Mouse (Mus musculus): ENCODE data around the gene Wipf2.

Wipf2 gene

DNA sequence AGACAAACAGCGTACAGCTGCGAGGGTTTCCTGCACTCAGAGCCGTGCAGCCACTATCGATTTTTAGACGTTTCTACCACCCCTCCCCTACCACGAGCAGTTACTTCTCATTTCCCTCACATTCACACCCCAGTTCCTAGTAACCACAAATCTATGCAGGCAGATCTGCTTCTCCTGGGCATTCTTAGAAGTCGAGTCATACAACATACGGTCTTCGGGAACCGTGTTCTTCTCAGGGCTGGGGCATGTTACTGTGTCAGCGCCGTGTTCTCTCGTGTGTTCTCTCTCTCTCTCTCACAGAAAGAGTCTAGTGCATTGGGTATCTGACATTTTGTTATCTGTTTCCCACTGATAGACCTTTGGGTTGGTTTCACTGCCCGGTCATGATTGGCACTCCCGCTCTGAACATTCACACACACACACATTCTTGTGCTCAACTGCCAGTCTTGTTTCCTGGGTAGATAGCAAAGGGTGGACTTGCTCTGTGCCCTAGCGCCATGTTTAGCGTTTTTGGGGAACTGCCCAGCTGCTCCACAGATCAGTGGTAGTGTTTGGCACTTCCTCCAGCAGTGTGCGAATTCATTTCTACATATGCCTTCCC lies 84.6 kb downstream of the Wipf2 start:
- DNase-seq = no peak

DNA sequence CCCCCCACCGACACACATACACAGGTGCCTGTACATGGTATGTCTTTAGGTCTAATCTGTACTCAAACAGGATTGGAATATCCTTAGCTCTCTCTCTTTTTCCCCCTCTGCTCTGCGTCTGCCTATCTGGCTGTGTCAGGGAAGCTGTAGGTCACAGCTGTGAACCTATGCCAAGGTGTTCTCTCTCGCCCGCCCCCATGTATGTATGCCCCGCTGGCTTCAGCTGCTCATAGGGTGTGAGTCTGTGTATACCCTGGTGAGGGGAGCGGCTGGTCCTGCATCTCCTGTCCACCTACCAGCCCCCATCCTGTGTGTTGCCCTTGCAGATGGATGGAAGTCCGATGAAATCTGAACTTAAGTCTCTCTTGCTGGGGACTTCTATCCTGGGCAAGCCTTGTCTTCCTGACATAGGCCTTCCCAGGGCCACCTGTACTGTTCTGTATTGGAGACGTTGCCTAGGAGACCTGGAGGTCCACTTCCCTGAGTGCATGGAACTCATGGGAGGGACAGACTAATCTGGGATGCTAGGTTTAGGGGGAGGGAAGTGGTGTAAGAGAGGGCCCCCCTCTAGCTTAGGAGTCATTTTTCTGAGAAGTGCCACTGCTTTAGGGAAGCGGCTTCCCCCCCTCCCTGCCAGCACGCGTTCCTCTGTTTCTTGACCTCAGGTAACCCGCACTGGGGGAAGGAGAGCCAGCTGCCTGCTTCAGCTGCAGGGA lies 86.0 kb downstream of the Wipf2 start:
- no peak for DNase-seq

DNA sequence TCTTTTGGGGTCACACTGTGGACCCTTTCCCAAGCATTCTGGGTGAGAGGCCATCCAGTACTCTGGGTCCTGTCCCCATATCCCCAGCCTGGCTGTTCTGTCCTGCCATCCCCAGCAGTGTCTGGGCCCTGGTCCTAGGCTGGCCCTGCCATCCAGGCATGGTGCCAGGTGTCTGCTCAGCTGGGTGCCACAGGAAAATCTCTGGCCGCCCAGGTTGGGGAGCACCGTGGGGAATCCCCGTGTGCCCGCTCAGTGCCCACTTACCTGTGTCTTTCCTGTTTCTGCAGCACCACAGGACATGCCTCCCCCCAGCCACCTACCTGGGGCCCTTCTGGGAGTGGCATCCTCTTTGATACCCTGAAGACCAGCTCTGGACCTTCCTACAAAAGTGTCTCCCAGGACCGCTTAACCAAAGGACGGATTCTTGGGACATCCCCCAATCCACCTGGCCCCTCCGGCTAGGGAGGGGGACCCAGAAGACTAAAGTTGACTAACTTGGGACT lies 86.6 kb downstream of the Wipf2 start:
- peak; percentile 81 for DNase-seq

DNA sequence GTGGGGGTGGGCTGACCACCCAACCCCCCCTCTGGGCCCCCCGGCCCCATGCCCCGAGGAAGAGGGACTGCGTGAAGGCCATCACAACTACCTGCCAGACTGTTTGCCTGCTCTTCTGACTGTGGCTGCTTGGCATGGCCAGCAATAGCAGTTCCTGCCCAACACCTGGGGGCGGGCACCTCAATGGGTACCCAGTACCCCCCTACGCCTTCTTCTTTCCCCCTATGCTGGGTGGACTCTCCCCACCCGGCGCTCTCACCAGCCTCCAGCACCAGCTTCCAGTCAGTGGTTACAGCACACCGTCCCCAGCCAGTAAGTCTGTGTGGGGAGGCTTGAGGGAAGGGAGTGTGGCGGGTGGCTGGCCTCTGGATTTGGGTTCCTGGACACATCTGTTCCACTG lies 87.0 kb downstream of the Wipf2 start:
- DNase-seq = no peak

DNA sequence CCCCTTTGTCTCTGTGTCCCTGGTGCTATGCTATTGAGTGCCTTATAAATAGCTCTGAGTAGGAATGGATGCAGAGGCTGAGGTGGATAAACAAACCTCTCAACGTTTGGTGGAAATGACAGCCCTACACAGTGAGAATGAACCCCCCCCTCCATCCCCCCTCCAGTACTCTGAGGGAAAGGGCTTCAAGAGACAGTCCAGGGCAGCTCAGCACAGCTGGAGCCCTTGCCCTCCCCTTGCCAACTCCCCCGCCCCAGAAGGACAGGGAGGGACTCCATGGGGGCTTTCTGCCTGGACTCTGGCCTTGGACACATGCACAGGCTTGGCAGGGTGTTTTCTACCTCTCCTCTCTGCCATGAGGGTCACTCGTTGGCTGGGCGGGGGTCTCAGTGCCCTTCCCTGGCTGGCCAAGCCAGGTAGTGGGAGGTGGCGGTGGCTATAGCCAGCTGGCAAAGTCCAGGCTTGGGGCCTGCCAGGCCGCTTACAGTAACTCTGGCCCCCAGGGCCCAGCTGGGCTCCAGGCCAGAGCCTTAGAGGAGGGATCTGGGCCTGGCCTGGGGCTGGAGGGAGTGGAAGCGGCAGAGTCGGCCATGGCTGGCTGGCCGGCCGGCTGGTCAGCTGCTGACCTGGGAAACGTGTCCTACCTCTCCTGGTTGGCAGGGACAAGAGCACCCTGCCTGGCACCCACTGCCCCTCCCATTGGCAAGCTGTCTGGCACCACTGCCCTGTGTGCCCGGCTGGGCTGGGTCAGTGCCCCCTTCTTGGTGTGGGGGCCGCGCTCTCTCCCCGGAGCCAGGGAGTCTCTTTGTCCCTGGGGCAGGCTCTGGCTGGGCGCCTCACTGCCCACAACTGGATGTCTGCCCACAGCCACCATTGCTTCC lies 87.8 kb downstream of the Wipf2 start:
- peak; percentile 97 for DNase-seq

DNA sequence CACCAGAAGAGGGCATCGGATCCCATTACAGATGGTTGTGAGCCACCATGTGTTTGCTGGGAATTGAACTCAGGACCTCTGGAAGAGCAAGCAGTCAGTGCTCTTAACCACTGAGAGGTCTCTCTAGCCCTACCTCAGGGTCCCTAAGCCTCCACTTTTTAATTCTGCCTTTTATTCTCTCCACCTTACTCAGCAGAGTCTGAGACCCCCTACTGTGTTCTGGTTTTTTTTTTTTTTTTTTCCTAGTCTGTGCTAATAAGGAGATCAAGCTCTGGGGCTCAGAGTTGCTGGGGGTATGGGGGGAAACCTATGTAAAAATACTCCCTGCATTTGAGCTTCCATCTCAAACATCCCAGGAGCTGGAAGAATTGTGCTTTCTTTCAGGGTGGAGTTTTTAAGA lies 88.7 kb downstream of the Wipf2 start:
- no peak for DNase-seq

DNA sequence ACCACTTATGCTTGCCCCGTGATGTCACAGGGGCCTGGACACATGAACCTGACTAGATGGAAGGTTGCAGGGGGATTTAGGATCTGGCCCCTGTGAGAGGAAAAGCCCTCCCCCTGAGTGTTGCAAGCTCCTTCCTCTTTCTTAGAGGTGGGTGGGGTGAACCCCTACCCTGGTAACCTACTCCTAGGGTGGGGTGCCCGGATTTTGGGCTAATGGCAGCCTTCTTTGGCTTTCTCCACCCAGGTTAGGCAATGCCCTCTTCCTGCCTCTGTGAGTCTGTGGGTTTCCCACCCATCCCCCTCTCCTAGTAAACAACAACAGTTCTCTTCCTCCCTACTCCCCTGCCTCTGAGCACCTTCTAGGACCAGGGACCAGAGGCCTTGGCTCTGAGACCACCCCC lies 89.3 kb downstream of the Wipf2 start:
- DNase-seq = no peak

DNA sequence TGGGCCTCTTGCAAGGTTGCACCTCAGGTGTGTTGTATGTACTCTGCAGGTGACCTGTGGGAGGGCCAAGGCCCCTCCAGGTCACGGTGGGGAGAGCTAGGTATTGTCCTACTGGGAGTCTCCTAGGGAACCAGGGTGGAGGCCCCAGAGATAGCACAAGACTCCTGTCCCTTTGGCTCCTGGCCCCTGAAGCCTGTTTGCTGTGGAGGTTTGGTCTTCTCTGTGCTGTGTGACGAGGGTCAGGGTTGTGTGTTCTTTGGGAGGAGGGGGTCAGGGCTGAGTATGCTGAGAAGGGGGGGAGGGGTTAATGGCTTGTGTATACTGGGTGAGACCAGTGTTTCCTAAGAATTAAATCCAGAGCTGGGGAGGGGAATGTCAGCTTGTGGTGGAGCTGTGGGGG lies 89.9 kb downstream of the Wipf2 start:
- no peak for DNase-seq

DNA sequence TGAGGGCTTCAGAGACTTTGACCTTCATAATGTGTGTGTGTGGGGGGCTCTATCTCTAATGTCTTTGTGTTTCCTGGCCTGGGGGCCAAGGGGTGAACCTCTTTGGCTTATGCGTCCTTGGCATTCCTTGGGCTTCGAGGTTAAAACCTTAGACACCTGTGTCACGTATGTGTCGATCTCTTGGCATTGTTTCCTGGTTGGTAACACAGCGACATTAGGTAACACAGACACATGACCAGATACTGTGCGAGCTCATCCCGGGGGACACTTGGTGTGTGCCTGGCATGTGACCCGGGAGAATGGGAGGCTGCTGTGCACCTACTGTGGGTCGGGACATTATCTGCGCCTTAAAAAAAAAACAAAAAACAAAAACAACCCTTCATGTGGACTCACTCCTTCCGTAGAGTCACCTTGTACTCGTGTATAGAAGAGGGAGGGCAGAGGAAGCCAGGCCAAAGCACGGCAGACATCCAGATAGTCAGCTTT lies 90.4 kb downstream of the Wipf2 start:
- no peak for DNase-seq

DNA sequence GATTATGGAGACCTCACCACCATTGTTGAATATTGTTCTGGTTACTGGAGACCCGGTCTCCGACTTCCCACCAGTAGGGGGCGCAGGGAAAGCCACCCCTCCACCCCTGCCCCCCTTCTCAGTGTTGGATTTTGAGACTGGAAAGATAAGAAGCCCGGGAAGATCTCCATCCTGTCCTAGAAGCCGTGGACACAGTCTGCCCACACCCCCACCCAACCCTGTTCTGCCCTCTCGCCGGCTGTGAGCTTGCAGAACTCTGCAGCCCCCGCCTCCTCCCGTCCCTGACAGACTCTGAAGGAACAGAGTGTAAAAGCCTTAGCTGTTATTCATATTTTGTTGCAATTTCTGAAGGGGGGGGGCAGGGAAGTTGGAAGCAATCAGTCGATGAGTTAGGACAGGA lies 90.9 kb downstream of the Wipf2 start:
- DNase-seq = peak; percentile 68

Measured in kidney, adult 9 months (tissue).